Mouse (Mus musculus): Measurements from ENCODE around the gene Nmbr. TPM values are rescaled to one million over a fixed set of nuclear protein-coding genes. Genes with fewer than 3 reads are reported as not detected.

Nmbr gene
- not detected for total RNA-seq (2023)

DNA sequence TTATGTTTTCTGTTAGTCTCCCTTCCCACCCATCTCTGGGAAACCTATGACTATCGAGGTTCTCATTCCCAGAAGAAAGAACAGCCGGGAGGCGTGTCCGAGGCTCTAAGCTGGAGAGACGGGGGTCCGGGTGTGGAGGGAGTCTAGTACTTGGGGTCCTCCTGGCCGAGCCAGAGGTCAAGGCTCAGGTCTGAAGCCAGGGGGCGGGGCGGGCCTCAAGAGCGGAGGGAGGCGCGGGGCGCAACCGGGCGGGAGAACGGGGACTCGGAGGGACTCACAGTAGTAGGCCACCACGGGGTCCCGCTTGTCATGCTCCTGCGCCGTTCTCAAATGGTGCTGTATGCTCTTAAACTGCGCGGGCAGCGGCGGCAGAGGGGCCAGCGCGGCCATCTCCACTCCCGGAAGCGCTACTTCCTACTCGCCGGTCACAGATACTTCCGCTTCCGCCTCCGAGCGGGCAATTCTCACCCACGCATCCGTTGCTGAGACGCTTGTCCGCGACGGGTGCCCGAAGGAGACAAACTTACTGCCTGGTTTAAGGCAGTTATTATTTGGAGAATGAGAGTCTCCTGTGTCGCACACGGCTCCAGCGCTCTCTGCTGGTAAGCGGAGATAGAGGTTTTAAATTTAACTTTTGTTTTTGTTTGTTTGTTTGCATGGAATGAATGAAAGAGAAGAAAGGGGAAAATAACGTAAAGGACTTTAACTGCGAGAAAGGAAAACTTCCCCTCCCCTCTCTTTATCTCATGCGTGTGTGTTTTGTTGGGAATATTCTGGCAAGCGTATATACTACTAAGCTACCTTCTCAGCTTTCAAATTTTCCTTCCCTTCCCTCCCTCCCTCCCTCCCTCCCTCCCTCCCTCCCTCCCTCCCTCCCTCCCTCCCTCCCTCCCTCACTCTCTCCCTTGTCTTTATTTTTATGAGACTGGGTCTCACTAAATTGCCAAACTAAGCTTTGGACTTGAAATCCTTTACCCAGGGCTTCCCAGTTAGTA is at the start of gene Nmbr, which contains the start of gene Vta1:
Gene Nmbr, plus strand, starts transcription at position 520 of the 995 bp plus-strand sequence.
Gene Vta1, minus strand, starts transcription at position 489 of the 995 bp plus-strand sequence.

GRCm38 (mm10) chr10:14718114-14718513 is 12.7 kb downstream of the Nmbr start, which contains the start of gene Gje1:
Gene Gje1, minus strand, starts transcription at chr10:14718214.

Other genes starting within 250 kb of the Nmbr start
- gene Adgrg6, start 159.9 kb upstream of the Nmbr start, total RNA-seq (2023), result not detected
- gene Vta1, start within 50 bp of the Nmbr start, total RNA-seq (2023), result 50.7 TPM
- gene Gje1, start 12.6 kb downstream of the Nmbr start, total RNA-seq (2023), result not detected

Data from CD4-positive naive resting alpha-beta T cell, adult 76 days (primary cell).